Mouse (Mus musculus): Measurements from ENCODE around the gene Myh15. TPM values are rescaled to one million over a fixed set of nuclear protein-coding genes. Genes with fewer than 3 reads are reported as not detected.

Myh15 gene
- not detected for polyA plus RNA-seq (2014; fragmentation: Illumina TruSeq; extraction: RNeasy Lipid Tissue Mini Kit (QIAGEN cat#74804); ENCODE audit: low read depth, low replicate concordance)

GRCm38 (mm10) chr16:49057186-49057585 is at the start of gene Myh15:
Gene Myh15, plus strand, starts transcription at chr16:49057486.

Other genes with a start within 250 kb of the Myh15 start
- gene Retnlb, start 240.6 kb upstream of the Myh15 start, polyA plus RNA-seq (2014; fragmentation: Illumina TruSeq; extraction: RNeasy Lipid Tissue Mini Kit (QIAGEN cat#74804); ENCODE audit: low read depth, low replicate concordance): not detected
- gene Retnla, start 214.9 kb upstream of the Myh15 start, polyA plus RNA-seq (2014; fragmentation: Illumina TruSeq; extraction: RNeasy Lipid Tissue Mini Kit (QIAGEN cat#74804); ENCODE audit: low read depth, low replicate concordance): 9.1 TPM
- not detected for gene Retnlg, start 184.9 kb upstream of the Myh15 start, polyA plus RNA-seq (2014; fragmentation: Illumina TruSeq; extraction: RNeasy Lipid Tissue Mini Kit (QIAGEN cat#74804); ENCODE audit: low read depth, low replicate concordance)
- gene Dzip3, start 63.3 kb upstream of the Myh15 start, polyA plus RNA-seq (2014; fragmentation: Illumina TruSeq; extraction: RNeasy Lipid Tissue Mini Kit (QIAGEN cat#74804); ENCODE audit: low read depth, low replicate concordance): 5.6 TPM
- gene Cip2a, start 63.3 kb upstream of the Myh15 start, polyA plus RNA-seq (2014; fragmentation: Illumina TruSeq; extraction: RNeasy Lipid Tissue Mini Kit (QIAGEN cat#74804); ENCODE audit: low read depth, low replicate concordance): 0.89 TPM